Mouse (Mus musculus) monocyte, adult 5-6 weeks (primary cell): ENCODE data around the gene Wnt4. TPM values are rescaled to one million over a fixed set of nuclear protein-coding genes. Genes with fewer than 3 reads are reported as not detected.

Experiments
- total RNA-seq: library from RNA; stranded (forward); fragments of 200-1000, 200-491, 200-594 nt; gene quantifications from 3 replicates; pipeline ENCODE4 v1.2.3, GENCODE M21; 2017

Wnt4 gene
- total RNA-seq, 1 experiment from 2014 or later: not detected

Other genes starting within 250 kb of the Wnt4 start
- gene Zbtb40, start 228.7 kb upstream of the Wnt4 start, total RNA-seq: 5.5 to 12.1 TPM (median 9.0 TPM) in 3 replicates
- gene Cdc42, start 80.2 kb downstream of the Wnt4 start, total RNA-seq: 966 to 1,065 TPM (median 980 TPM) in 3 replicates
- gene Cela3a, start 132.3 kb downstream of the Wnt4 start, total RNA-seq: not detected in 3 replicates
- not detected in 3 replicates for gene Cela3b, start 153.1 kb downstream of the Wnt4 start, total RNA-seq
- gene 1700013G24Rik, start 175.8 kb downstream of the Wnt4 start, total RNA-seq: not detected in 3 replicates
- under 0.01 TPM in 1 of 3 replicates, not detected in the others for gene Hspg2, start 191.3 kb downstream of the Wnt4 start, total RNA-seq